Mouse (Mus musculus) brain, embryonic 18.5 days (tissue): ENCODE measurements around the gene Slc26a5.

Source experiments
- DNase-seq: peaks from one replicate; pipeline ENCODE4 v3.0.0-alpha.2; 2012; ENCODE audit warnings: low read depth, low spot score

The Slc26a5 gene

GRCm38 (mm10) chr5:21810924-21811323, 54.5 kb downstream of the Slc26a5 start:
- no peak for DNase-seq

DNA sequence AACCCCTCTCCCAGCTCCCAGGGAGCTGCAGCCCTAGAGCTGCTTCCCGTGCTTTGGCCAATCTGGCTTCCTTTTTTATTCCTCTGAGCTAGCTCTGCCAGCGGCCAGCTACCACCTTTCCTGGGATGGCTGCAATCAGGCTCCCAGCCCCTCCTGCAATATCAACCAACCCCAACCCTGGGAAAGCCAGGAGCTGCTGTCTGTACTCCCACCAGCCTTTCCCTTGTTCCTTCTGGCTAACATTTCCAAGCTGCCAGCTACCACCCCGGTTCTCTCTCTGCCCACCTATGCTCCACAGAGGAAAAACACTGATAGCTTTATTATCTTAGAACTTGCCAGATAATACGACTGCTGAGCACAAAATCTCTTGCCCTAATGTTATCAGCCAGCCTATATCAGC, 60.6 kb downstream of the Slc26a5 start:
- no peak for DNase-seq

GRCm38 (mm10) chr5:21803691-21804188, 61.7 kb downstream of the Slc26a5 start:
- no peak for DNase-seq

DNA sequence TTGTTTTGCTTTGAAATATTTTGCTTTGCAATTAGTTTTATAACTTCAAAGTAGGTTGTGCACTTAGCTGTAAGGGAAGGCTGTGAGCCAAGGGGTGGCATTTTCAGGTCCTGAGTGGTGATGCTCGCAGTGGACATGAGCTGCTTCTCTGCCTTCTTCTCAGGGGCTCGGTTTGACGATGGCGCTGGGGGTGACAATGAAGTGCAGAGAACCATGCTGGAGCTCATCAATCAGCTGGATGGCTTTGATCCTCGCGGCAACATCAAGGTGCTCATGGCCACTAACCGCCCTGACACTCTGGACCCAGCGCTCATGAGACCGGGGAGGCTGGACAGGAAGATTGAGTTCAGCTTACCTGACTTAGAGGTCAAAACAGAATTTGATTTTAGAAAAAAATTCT, 62.5 kb downstream of the Slc26a5 start:
- DNase-seq, result no peak

- no peak for DNase-seq
These were observed 73.2 kb downstream of the Slc26a5 start for GRCm38 (mm10) chr5:21792166-21792565.

DNA sequence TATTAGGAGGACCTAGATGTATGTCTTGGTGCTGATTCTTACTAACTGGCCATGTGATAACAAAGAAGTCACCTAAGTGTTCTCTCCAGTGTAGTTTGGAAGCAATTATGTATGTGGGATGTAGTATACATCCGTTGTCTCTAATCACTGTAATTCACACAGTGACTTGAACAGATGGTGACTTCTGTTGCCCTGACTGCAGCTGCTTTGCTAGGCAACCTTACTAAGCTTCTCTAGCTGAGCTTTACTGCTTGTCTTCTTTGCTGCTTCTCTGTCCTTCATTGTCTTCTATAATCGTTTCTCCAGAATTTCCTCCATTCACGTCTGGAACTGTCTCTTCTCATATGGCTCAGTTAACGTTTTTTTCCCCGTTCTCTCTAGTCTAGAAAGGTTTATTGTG, 76.3 kb downstream of the Slc26a5 start:
- no peak for DNase-seq

DNA sequence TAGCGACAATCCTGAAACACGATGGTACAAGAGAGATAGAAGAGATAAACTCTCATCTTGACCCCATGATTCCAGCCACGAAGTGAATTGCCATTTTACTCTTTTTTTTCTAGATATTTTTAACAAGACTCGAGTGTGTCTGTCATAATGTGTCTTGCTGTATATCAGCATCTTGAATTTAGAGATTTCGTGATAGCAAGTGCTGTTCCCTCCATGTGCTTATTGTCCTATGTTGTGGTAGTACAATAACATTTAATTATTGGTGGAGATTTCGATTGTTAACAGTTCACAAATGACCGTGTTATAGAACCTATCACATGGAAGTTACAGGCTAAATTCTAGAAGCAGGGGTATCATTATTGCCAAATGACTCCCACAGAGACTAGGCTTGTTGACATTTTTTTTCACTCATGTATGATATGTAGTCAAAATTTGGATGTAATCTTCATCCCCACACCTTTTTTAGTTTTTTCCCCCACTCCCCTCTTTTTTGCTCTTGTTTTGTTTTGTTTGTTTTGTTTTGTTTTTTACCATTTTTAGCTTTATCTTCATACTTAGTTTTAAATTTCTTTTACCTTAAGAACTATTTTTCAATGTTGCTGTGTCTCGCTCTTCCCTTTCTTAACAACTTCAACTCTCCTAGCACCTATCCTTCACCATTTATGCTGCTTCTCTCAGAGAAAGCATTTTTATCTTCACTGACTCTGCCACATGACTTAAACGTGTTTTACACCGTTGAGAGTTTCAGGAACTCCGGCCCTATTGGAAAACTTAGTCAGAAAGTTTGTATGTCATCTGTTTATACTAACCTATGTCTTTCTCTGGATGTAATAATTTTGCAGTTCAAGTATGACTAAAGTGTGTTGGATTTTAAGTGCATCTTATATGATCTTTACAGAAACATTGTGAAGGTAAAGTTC, 78.0 kb downstream of the Slc26a5 start:
- no peak for DNase-seq

GRCm38 (mm10) chr5:21786258-21787185, 78.9 kb downstream of the Slc26a5 start:
- peak; percentile 82 for DNase-seq

DNA sequence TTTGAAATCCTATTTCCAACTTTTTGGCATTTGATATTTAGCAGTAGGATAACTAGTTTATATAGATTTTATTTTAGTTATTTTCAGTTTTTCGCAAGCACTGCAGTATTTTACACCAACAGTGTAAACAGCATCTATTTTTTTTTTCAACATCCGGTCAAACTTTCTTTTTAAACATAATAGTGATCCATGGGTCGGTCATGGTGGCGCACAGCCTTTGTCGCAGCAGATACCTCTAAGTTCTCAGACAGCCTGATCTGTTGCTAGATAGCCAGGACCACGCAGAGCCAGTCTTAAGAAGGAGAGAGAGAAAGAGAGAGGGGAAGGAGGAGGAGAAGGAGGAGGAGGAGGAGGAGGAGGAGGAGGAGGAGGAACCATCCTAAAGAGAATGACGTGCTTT, 79.6 kb downstream of the Slc26a5 start:
- no peak for DNase-seq

DNA sequence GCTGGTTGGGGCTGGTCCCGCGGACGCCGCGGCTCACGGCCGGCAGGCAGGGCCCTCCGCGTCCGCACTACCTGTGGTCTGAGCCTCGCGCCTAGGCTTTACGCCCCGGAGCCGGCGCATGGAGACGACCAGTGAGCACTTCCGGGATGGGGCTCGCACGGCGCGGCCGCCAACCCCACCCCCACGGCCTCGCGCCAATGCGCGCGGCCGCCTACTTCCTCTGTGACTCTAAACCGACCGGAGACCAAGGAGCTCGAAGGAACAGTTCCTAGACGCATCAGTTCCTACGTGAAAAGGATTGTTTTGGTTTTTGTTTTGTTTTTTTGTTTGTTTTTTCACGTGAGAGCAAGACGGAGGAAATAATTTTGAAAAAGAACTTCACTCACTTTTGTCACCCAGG, 80.4 kb downstream of the Slc26a5 start, which contains the start of the genes Dnajc2 and Psmc2:
Gene Dnajc2 (minus strand): TSS at position 199 of the 400 bp plus-strand sequence.
Gene Psmc2 (plus strand): TSS at position 231 of the 400 bp plus-strand sequence.
- DNase-seq, result peak; percentile 78

DNA sequence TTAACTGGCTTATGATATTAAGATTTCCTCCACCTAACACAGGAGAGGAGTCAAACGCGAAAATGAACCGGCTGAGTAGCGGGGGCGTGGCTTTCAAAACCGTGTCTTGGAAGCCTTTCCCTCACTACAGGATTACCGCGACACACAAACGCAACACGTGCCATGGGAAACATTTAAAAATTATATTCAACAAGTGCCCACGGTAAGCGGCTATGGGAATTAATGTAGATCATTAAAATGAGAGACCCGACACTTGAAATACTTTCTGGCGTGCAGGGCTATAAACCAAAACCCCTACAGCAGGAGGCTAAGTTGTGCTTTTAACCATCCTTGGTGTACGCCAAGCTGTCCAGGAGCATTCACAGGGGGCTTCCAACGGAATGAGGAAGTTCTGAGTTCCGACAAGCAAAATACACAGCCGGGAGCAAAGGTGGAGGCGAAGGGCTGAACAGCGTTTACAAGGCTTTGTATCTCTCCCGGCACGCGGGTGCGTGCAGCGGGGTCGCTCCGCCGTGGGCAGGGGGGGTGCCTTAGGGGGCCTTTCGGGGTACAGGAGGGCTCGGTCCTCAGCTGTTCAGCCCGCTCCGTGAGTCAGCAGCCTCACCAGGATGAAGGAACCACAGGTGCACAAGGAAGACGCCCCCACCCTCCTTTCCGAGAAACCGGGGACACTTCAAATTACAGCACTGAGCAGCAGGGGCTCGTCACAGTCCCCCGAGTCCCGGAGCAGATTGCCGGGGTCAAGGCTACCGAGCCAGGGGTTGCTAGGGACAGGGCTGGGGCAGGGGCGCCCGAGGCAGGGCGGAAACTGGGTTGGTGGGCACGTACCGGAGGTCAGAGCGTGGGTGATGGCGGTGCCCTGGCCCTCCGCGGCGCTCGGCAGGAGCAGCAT, 81.0 kb downstream of the Slc26a5 start:
- DNase-seq, result no peak

DNA sequence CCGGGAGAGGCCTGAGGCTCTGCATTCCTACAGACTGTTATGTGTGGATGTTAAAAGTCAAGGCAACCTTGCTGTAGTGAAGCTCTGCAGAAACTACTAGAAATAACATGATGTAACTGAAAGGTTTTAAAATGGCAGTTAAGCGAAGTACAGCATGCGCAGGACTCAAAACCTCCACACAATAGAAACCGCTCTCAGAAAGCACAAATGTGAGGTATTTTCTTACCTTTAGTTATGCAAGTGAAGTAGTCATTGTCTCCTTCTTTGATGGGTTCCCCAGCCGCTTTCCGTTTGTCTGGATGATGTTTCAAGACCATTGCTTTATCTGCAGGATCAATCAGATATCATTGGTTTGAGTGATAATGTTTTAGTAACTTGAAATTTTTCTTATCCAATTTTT, 88.9 kb downstream of the Slc26a5 start:
- no peak for DNase-seq

DNA sequence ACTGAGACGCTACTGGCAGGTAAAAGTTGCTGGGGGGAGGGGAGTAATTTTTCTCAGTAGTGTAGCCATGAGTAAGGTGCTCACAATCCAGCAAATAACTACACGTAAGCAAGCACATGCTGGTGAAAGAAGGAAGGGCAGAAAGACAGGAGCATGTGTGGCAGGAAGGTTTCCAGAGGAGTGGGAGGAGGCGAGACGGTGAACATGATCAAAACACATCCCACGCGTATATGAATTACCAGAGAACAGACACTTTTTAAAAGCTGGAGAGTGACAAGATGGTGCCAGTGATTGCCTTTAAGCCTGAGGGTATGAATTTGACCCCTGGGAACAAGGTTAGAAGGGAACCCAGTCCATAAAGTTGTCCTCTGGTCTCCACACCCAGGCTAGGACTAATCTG, 95.6 kb downstream of the Slc26a5 start:
- DNase-seq, result no peak

DNA sequence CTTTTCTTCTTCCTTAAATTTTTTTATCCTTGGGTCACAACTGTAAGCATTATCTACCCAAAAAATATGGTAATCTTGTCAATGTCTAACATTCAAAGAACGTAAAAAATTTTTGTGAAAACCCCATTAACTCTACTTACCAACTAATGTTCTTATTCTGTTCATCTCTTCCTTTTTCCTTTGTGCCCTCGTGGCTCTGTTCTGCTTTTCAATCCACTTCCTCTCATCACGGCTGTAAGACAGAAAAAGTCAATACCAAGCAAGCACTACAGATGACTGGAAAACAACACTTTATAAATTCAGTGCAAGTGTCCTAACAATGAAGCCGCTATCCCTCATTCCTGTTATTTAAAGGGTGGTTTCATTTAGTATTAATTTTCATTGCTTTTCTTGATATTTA, 96.9 kb downstream of the Slc26a5 start:
- no peak for DNase-seq
